In genomic region chr10:39733421-39733930, GRCm38 (mm10) we compare ENCODE assay signal across 8 mouse cellular contexts. TPM values are rescaled to one million over a fixed set of nuclear protein-coding genes. Genes with fewer than 3 reads are reported as not detected.
DNase-seq lines count a peak whose midpoint lies in the region; ATAC-seq lines count a peak whose summit lies in the region.

No protein-coding gene starts in this region.

- peaks cover 33% of the 10 kb centered on the region for H3K4me1 ChIP-seq in erythroblast, embryonic 14.5 days (ENCODE audit: control insufficient read depth)
- peaks cover 28% of the 10 kb centered on the region for H3K4me1 ChIP-seq in liver, embryonic 13.5 days (replicated peaks)

- peak; percentile 9 for DNase-seq in thymus, postnatal 0 days (ENCODE audit: low spot score)
- no peak for DNase-seq in thymus, postnatal 14 days
- DNase-seq in liver, embryonic 13.5 days, result no peak
- DNase-seq in right cerebral cortex, postnatal 36 days (ENCODE audit: low spot score in 2 of 2), result no peak
- DNase-seq in thymus, adult 18-20 months, result no peak
- DNase-seq in ovary, adult 18-20 months (ENCODE audit: low spot score), result no peak

- 32% methylated on average over 10 of the region's 10 CpGs for WGBS in liver, embryonic 13.5 days (ENCODE audit: insufficient replicate concordance)

- H3K27ac ChIP-seq in liver, embryonic 13.5 days, result no peak overlapping the region; the same call in 1 of the 2 replicates

- H3K9ac ChIP-seq in liver, embryonic 13.5 days, result peak overlapping the region; percentile 96

- no peaks in the 10 kb centered on the region for H3K36me3 ChIP-seq in erythroblast, embryonic 14.5 days (ENCODE audit: control insufficient read depth)
- no peaks in the 10 kb centered on the region for H3K36me3 ChIP-seq in liver, embryonic 13.5 days

- ATAC-seq in erythroblast, adult 5-6 weeks (replicated peaks; ENCODE audit: low FRiP score, poor library complexity, severe bottlenecking), result no peak
- no peak for ATAC-seq in liver, embryonic 13.5 days (ENCODE audit: low read depth)

- H3K9me3 ChIP-seq in erythroblast, embryonic 14.5 days (ENCODE audit: control insufficient read depth, low read length), result no peaks in the 10 kb centered on the region
- H3K9me3 ChIP-seq in liver, embryonic 13.5 days (replicated peaks), result no peaks in the 10 kb centered on the region

- H3K4me2 ChIP-seq in liver, embryonic 13.5 days, result peak overlapping the region; percentile 96

- H3K4me3 ChIP-seq in erythroblast, embryonic 14.5 days (replicated peaks), result peak overlapping the region; percentile 97
- peak overlapping the region; percentile 93 for H3K4me3 ChIP-seq in liver, embryonic 13.5 days (replicated peaks)

- no peaks in the 10 kb centered on the region for H3K27me3 ChIP-seq in erythroblast, embryonic 14.5 days (ENCODE audit: control insufficient read depth)
- H3K27me3 ChIP-seq in liver, embryonic 13.5 days, result no peaks in the 10 kb centered on the region

RNA-seq across cellular contexts. Expression of gene Rev3l, which starts 1.6 kb away (rescaled TPM):
- 0.11 and 0.12 TPM in 2 replicates for polyA plus RNA-seq in erythroblast, embryonic 14.5 days (2012)
- total RNA-seq in erythroblast, adult 5-6 weeks (2015; ENCODE audit: low replicate concordance), result 22.2 and 22.5 TPM in 2 replicates
- 19.7 and 23.4 TPM in 2 replicates for total RNA-seq in erythroblast, adult 5-6 weeks (2017; ENCODE audit: low replicate concordance)
- 12.4 and 13.2 TPM in 2 replicates for polyA plus RNA-seq in thymus, postnatal 0 days (2015; fragmentation: Nextera tagmentation; extraction: Ambion mirVana)
- polyA plus RNA-seq in liver, embryonic 13.5 days (2015; fragmentation: Nextera tagmentation; extraction: Ambion mirVana), result 3.1 TPM in 2 replicates
